Mouse (Mus musculus) spleen, postnatal 36 days (tissue): Measurements from ENCODE around the gene Pla2g4c.

Source experiments
- DNase-seq, 2 experiments: peaks; one replicate each; pipeline ENCODE4 v3.0.0; 2022; ENCODE audit warnings: low spot score in 2 of 2, mixed read lengths in 1 of 2

Pla2g4c gene

GRCm38 (mm10) chr7:13355943-13356342 is 31.5 kb downstream of the Pla2g4c start:
- DNase-seq: no peak

GRCm38 (mm10) chr7:13380588-13380987 is 56.1 kb downstream of the Pla2g4c start:
- no peak for DNase-seq

GRCm38 (mm10) chr7:13397832-13398231 is 73.4 kb downstream of the Pla2g4c start, which contains the start of gene Cabp5:
Cabp5 (plus strand) TSS chr7:13398132.
- DNase-seq: no peak
